1 mouse cellular context compared by ENCODE assay signal in the genomic region with DNA sequence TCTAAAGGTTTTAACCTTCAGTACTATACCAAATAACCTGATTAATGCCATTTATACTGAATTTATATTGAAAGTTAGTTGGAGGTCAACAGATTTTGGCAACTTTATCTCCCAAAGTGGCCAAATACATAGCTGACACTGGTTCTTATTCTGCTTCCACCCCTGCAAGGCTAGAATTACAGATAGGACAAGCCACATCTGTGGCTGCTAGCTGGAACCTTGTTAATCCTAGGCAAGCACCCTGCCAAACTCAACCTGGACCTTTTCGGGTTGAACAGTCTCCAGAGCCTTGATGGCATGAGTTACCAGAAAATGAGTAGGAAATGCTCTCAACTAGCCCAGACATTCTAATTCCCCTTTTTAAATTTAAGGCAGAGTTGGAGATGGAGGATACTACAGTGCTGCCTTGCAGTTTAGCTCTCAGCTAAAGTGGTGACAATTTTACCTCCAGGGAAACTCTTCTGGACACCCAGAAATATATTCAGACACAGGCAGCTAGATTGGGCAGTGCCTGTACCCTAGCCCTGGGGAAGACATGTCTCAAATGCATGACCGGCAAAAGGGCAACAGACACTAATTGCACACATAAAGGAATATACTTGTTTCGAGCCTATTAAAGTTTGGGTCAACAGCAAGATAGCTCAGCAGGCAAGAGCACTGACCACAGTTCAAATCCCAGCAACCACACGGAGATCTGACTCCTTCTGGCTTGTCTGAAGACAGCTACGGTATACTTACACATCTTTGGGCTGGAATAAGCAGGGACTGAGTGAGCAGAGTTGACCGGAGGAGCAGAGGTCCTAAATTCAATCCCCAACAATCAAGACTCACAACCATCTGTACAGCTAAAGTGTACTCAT.
TF ChIP-seq lines count a peak whose summit lies in the region.

No protein-coding gene starts in this region.

TF ChIP-seq in CH12.LX, 34 proteins besides CTCF, POLR2A, EP300 and RAD21:
- TF ChIP-seq CHD2 (IDR thresholded peaks at IDR 0.05; ENCODE audit: low read length) (peak; percentile 50; the same call in 1 of the 2 replicates), ETS1 (conservative IDR thresholded peaks at IDR 0.05; ENCODE audit: low read depth, low read length) (no peak), PAX5 (IDR thresholded peaks at IDR 0.05; ENCODE audit: low read length) (no peak), RCOR1 (conservative IDR thresholded peaks at IDR 0.05; ENCODE audit: low read depth, low read length) (peak; percentile 53; the same call in 1 of the 2 replicates), ZMIZ1 (IDR thresholded peaks at IDR 0.05; ENCODE audit: low read depth, low read length) (peak; percentile 44), ZNF384 (IDR thresholded peaks at IDR 0.05; ENCODE audit: low read depth, low read length) (no peak), NELFE (IDR thresholded peaks at IDR 0.05; ENCODE audit: low read depth, low read length) (peak; percentile 42; the same call in 1 of the 2 replicates), POLR2AphosphoS2 (IDR thresholded peaks at IDR 0.05; ENCODE audit: low read depth, low read length) (peak; percentile 98)
TF ChIP-seq in CH12.LX: peak in this region for 5.
